In genomic region chr12:70108104-70108503, GRCm38 (mm10) we compare ENCODE assay signal across 16 mouse cellular contexts. TPM values are rescaled to one million over a fixed set of nuclear protein-coding genes. Genes with fewer than 3 reads are reported as not detected.
DNase-seq lines count a peak whose midpoint lies in the region; ATAC-seq and TF ChIP-seq lines count a peak whose summit lies in the region.
"Had no signal": no experiment of that assay in that cellular context is flagged by ENCODE, and none has a peak within 500 bp of the region (broad histone marks: within the 10 kb centered on the region; RNA-seq: fewer than 3 reads in every experiment).

No protein-coding gene starts in this region.

- DNase-seq in forebrain, embryonic 11.5 days (ENCODE audit: low spot score) = no peak
- no peak for DNase-seq in forebrain, embryonic 10.5 days (ENCODE audit: extremely low spot score, low spot score)
- DNase-seq in MN1 (ENCODE audit: low spot score) = peak; percentile 43
- no peak for DNase-seq in forebrain, postnatal 0 days
- DNase-seq in left cerebral cortex, adult 8-10 months (ENCODE audit: low spot score in 2 of 2) = no peak
- DNase-seq in kidney, adult 11 months = no peak
- DNase-seq in right cerebral cortex, postnatal 4 days = no peak
- DNase-seq: adrenal gland, postnatal 14 days; cerebellum, postnatal 14 days; heart, adult 18-20 months; heart, postnatal 10 days; kidney, postnatal 4 days had no signal

- H3K4me1 ChIP-seq in forebrain, embryonic 11.5 days (replicated peaks; ENCODE audit: control insufficient read depth, insufficient read depth, low read length) = peaks cover 9% of the 10 kb centered on the region
- peaks cover 84% of the 10 kb centered on the region for H3K4me1 ChIP-seq in forebrain, embryonic 10.5 days
- H3K4me1 ChIP-seq in forebrain, postnatal 0 days (ENCODE audit: insufficient read depth) = peaks cover 27% of the 10 kb centered on the region
- peaks cover 62% of the 10 kb centered on the region for H3K4me1 ChIP-seq in midbrain, embryonic 12.5 days

- 2% methylated on average over 2 of the region's 2 CpGs for WGBS in forebrain, embryonic 11.5 days
- 27% methylated on average over 2 of the region's 2 CpGs for WGBS in forebrain, embryonic 10.5 days
- 12% methylated on average over 2 of the region's 2 CpGs for WGBS in forebrain, postnatal 0 days
- WGBS in midbrain, embryonic 12.5 days = 13% methylated on average over 2 of the region's 2 CpGs

- H3K9me3 ChIP-seq in forebrain, embryonic 11.5 days (ENCODE audit: control insufficient read depth, low read length) = no peaks in the 10 kb centered on the region
- no peaks in the 10 kb centered on the region for H3K9me3 ChIP-seq in forebrain, embryonic 10.5 days
- H3K9me3 ChIP-seq in forebrain, postnatal 0 days (ENCODE audit: low read length) = no peaks in the 10 kb centered on the region
- no peaks in the 10 kb centered on the region for H3K9me3 ChIP-seq in midbrain, embryonic 12.5 days

- H3K4me2 ChIP-seq in forebrain, embryonic 11.5 days (ENCODE audit: low read depth, low read length, severe bottlenecking) = no peak overlapping the region
- peak overlapping the region; percentile 79 for H3K4me2 ChIP-seq in forebrain, postnatal 0 days (ENCODE audit: low read depth)
- peak overlapping the region; percentile 26; the same call in 1 of the 2 replicates for H3K4me2 ChIP-seq in midbrain, embryonic 12.5 days (replicated peaks)

- no peak overlapping the region for H3K9ac ChIP-seq in forebrain, embryonic 11.5 days (ENCODE audit: low read length)
- H3K9ac ChIP-seq in forebrain, postnatal 0 days = 0 out of 2 replicates have a peak overlapping the region, but pooled peaks have one; percentile 19
- H3K9ac ChIP-seq in midbrain, embryonic 12.5 days (replicated peaks) = no peak overlapping the region
- H3K9ac ChIP-seq: liver, embryonic 14.5 days had no signal

- ATAC-seq in forebrain, embryonic 11.5 days (replicated peaks; ENCODE audit: low FRiP score) = 0 out of 2 replicates have a peak, but pooled peaks have one; percentile 11
- no peak for ATAC-seq in forebrain, postnatal 0 days
- ATAC-seq in midbrain, embryonic 12.5 days (ENCODE audit: low FRiP score, low read depth) = peak; percentile 32
- ATAC-seq: intestine, postnatal 0 days had no signal

- no peak overlapping the region for H3K4me3 ChIP-seq in forebrain, embryonic 11.5 days (ENCODE audit: low read depth, low read length)
- no peak overlapping the region for H3K4me3 ChIP-seq in forebrain, embryonic 10.5 days
- H3K4me3 ChIP-seq in forebrain, postnatal 0 days (ENCODE audit: low read depth, low read length) = peak overlapping the region; percentile 23; the same call in 1 of the 2 replicates
- H3K4me3 ChIP-seq in midbrain, embryonic 12.5 days = no peak overlapping the region

- H3K27me3 ChIP-seq in forebrain, embryonic 11.5 days (ENCODE audit: control insufficient read depth, insufficient read depth, low read length) = peaks cover 15% of the 10 kb centered on the region; the same call in 1 of the 2 replicates
- peaks cover 80% of the 10 kb centered on the region for H3K27me3 ChIP-seq in forebrain, embryonic 10.5 days (ENCODE audit: poor library complexity, severe bottlenecking)
- no peaks in the 10 kb centered on the region for H3K27me3 ChIP-seq in forebrain, postnatal 0 days (ENCODE audit: insufficient read depth, low read length)
- peaks cover 33% of the 10 kb centered on the region for H3K27me3 ChIP-seq in midbrain, embryonic 12.5 days

- TF ChIP-seq CTCF in forebrain, postnatal 0 days (IDR thresholded peaks at IDR 0.05; ENCODE audit: low read depth) = no peak

- H3K36me3 ChIP-seq in forebrain, embryonic 11.5 days (ENCODE audit: control insufficient read depth, insufficient read depth, low read length) = no peaks in the 10 kb centered on the region
- H3K36me3 ChIP-seq in forebrain, embryonic 10.5 days (replicated peaks) = no peaks in the 10 kb centered on the region
- no peaks in the 10 kb centered on the region for H3K36me3 ChIP-seq in forebrain, postnatal 0 days (ENCODE audit: insufficient read depth)
- H3K36me3 ChIP-seq in midbrain, embryonic 12.5 days = no peaks in the 10 kb centered on the region

- no peak overlapping the region for H3K27ac ChIP-seq in forebrain, embryonic 11.5 days (ENCODE audit: low read depth, low read length)
- no peak overlapping the region for H3K27ac ChIP-seq in forebrain, embryonic 10.5 days
- 0 out of 2 replicates have a peak overlapping the region, but pooled peaks have one; percentile 16 for H3K27ac ChIP-seq in forebrain, postnatal 0 days (ENCODE audit: low read depth, low read length)
- H3K27ac ChIP-seq in midbrain, embryonic 12.5 days (replicated peaks) = peak overlapping the region; percentile 54; the same call in 1 of the 2 replicates
- H3K27ac ChIP-seq: liver, embryonic 14.5 days had no signal

RNA-seq across cellular contexts. Expression of gene Nin, which starts 5.4 kb away (rescaled TPM):
- polyA plus RNA-seq in forebrain, embryonic 11.5 days (2014; fragmentation: Nextera tagmentation; extraction: Ambion mirVana) = 13.0 and 13.3 TPM in 2 replicates
- polyA plus RNA-seq in forebrain, embryonic 10.5 days (2016; fragmentation: Nextera tagmentation; extraction: Ambion mirVana) = 8.9 and 9.7 TPM in 2 replicates
- 28.4 and 36.9 TPM in 2 replicates for total RNA-seq in forebrain, postnatal 0 days (2014; rRNA removed)
- 5.6 and 8.5 TPM in 2 replicates for polyA plus RNA-seq in forebrain, postnatal 0 days (2015; fragmentation: Nextera tagmentation; extraction: Ambion mirVana)
- 16.5 and 17.2 TPM in 2 replicates for polyA plus RNA-seq in midbrain, embryonic 12.5 days (2016; fragmentation: Nextera tagmentation; extraction: Ambion mirVana)
- 10 to 100 TPM; 55.3 to 67.9 (median 64.0) TPM for total RNA-seq in left cerebral cortex, adult 8-10 months (2022)

RNA-seq across cellular contexts. Expression of gene Abhd12b, which starts 45.8 kb away (rescaled TPM):
- polyA plus RNA-seq in forebrain, embryonic 11.5 days (2014; fragmentation: Nextera tagmentation; extraction: Ambion mirVana) = not detected in 2 replicates
- not detected in 2 replicates for polyA plus RNA-seq in forebrain, embryonic 10.5 days (2016; fragmentation: Nextera tagmentation; extraction: Ambion mirVana)
- 0.08 TPM in 1 of 2 replicates, not detected in the other for total RNA-seq in forebrain, postnatal 0 days (2014; rRNA removed)
- polyA plus RNA-seq in forebrain, postnatal 0 days (2015; fragmentation: Nextera tagmentation; extraction: Ambion mirVana) = 0.13 TPM in 1 of 2 replicates, not detected in the other
- polyA plus RNA-seq in midbrain, embryonic 12.5 days (2016; fragmentation: Nextera tagmentation; extraction: Ambion mirVana) = 0.25 TPM in 1 of 2 replicates, not detected in the other
- under 1 TPM in 3 of 4 experiments, not detected in 1; 0.42 to 0.57 (median 0.56) TPM for total RNA-seq in left cerebral cortex, adult 8-10 months (2022)
- total RNA-seq: adrenal gland, postnatal 14 days; heart, adult 18-20 months; heart, postnatal 10 days had no signal
- polyA plus RNA-seq: intestine, postnatal 0 days; liver, embryonic 14.5 days; spleen, adult 2 months had no signal

Comparison
In these comparisons a context has a peak if more than half of its experiments do, and no peak if none do; other contexts are left out.
1. H3K27ac ChIP-seq: peak in forebrain, postnatal 0 days (single experiment) and midbrain, embryonic 12.5 days (single experiment); none in forebrain, embryonic 11.5 days (single experiment) and forebrain, embryonic 10.5 days (single experiment).